Mouse (Mus musculus): ENCODE data around the gene Sipa1l1. TPM values are rescaled to one million over a fixed set of nuclear protein-coding genes. Genes with fewer than 3 reads are reported as not detected.

Sipa1l1 gene
- total and polyA plus RNA-seq, 3 experiments, result 141 to 365 (median 161) TPM

DNA sequence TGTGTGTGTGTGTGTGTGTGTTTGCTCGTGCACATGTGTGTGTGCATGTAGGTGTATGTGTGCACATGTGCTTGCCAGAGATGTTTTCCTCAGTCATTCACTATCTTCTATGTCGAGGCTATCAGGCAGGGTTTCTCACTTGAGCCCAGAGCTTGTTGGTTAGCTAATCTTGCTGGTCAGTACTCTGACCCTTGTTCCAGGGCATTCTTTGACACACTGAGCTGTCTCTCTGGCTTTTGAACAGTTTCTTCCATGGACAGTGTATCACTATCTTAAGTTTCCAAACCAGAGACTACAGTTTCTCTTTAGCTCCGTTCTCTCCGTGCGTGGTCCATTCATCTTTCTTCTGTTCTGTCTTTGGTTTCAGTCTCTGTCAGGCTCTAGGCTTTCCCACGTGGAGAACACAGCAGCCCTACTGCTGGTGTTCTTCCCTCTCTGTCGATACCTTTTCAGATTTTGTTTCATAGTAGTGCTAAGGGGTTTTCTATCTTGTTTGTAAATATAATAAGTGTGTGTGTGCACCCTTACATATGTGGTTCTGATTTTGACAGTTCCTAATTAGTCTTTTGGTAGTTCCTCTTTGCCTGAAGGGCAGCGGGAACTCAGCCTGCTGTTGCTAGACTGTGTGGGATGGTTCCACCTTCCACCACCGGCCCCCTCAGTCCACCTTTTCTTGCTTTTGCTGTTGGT lies 54.2 kb downstream of the Sipa1l1 start:
- DNase-seq (ENCODE audit: low spot score), result no peak
- Histone ChIP-seq H3K9me3 (replicated peaks) (no peaks in the 10 kb centered on the region), H3K4me3 (ENCODE audit: low read depth, low read length) (no peak overlapping the region), H3K36me3 (replicated peaks) (peaks cover 78% of the 10 kb centered on the region), H3K27me3 (ENCODE audit: insufficient read depth, low read length) (no peaks in the 10 kb centered on the region), H3K4me1 (ENCODE audit: insufficient read depth, low read depth, low read length) (peaks cover 92% of the 10 kb centered on the region)
- TF ChIP-seq POLR2AphosphoS5 (IDR thresholded peaks at IDR 0.05; ENCODE audit: insufficient replicate concordance, low read depth, low read length) (no peak), GATA2 (IDR thresholded peaks at IDR 0.05; ENCODE audit: borderline replicate concordance, low read depth, low read length) (no peak), TAL1 (conservative IDR thresholded peaks at IDR 0.05; ENCODE audit: low read depth, low read length) (no peak), CTCF (IDR thresholded peaks at IDR 0.05; ENCODE audit: low read depth, low read length) (no peak), GATA1 (IDR thresholded peaks at IDR 0.05; ENCODE audit: borderline replicate concordance, low read length) (no peak)
- no peak for ATAC-seq (ENCODE audit: extremely low read depth, insufficient number of reproducible peaks, low FRiP score, poor library complexity, severe bottlenecking)

DNA sequence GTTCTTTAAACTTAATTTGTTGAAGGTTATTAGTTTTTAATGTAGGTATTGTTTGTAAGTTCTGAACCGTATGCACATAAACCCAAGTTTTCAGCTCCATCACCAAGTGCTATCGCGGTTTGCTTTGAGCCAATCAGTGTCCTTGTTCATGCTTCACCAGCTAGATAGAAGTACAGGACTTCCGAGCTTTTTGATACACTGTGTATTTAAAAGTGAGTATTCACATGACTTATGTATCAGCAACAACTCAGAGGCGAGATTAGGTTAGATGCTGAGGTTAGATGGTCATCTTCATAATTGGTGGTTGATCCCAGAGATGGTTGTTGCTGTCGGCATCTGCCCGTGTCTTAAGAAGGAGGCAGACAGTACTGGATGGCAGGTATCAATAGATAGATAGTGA lies 55.7 kb downstream of the Sipa1l1 start:
- Histone ChIP-seq H3K36me3 (replicated peaks) (peaks cover 77% of the 10 kb centered on the region), H3K9me3 (replicated peaks) (no peaks in the 10 kb centered on the region), H3K4me3 (ENCODE audit: low read depth, low read length) (peak overlapping the region; percentile 36; the same call in 1 of the 2 replicates), H3K4me1 (ENCODE audit: insufficient read depth, low read depth, low read length) (peaks cover 92% of the 10 kb centered on the region), H3K27me3 (ENCODE audit: insufficient read depth, low read length) (no peaks in the 10 kb centered on the region)
- ATAC-seq (ENCODE audit: extremely low read depth, insufficient number of reproducible peaks, low FRiP score, poor library complexity, severe bottlenecking) (no peak), DNase-seq (ENCODE audit: low spot score) (no peak)
- no peak for TF ChIP-seq TAL1 (conservative IDR thresholded peaks at IDR 0.05; ENCODE audit: low read depth, low read length)
- no peak for TF ChIP-seq POLR2AphosphoS5 (IDR thresholded peaks at IDR 0.05; ENCODE audit: insufficient replicate concordance, low read depth, low read length)
- no peak for TF ChIP-seq GATA2 (IDR thresholded peaks at IDR 0.05; ENCODE audit: borderline replicate concordance, low read depth, low read length)
- no peak for TF ChIP-seq GATA1 (IDR thresholded peaks at IDR 0.05; ENCODE audit: borderline replicate concordance, low read length)

DNA sequence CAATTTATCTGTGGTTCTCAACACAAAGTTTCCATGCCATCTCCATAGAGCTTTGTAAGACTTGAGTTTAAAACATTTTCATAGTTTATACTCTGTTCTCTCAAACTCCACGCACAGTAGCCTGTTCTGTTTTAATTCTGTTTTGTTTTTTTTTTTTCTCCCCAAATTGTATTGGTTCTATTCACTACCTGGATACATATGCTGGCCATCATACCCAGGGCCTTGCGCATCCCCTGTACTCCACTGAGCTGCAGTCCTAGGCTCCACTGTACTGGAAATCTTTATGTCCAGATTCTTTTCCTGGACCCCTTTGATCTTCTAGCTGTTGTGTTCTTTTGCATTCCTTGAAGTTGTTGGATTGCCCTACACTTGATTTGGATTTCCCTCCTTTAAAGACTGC lies 56.2 kb downstream of the Sipa1l1 start:
- no peak for ATAC-seq (ENCODE audit: extremely low read depth, insufficient number of reproducible peaks, low FRiP score, poor library complexity, severe bottlenecking)
- H3K4me1 ChIP-seq (ENCODE audit: insufficient read depth, low read depth, low read length), result peaks cover 93% of the 10 kb centered on the region
- no peak for DNase-seq (ENCODE audit: low spot score)
- peaks cover 76% of the 10 kb centered on the region for H3K36me3 ChIP-seq (replicated peaks)
- H3K27me3 ChIP-seq (ENCODE audit: insufficient read depth, low read length), result no peaks in the 10 kb centered on the region
- H3K4me3 ChIP-seq (ENCODE audit: low read depth, low read length), result peak overlapping the region; percentile 36; the same call in 1 of the 2 replicates
- no peaks in the 10 kb centered on the region for H3K9me3 ChIP-seq (replicated peaks)
- TF ChIP-seq CTCF (IDR thresholded peaks at IDR 0.05; ENCODE audit: low read depth, low read length) (no peak), POLR2AphosphoS5 (IDR thresholded peaks at IDR 0.05; ENCODE audit: insufficient replicate concordance, low read depth, low read length) (no peak), GATA2 (IDR thresholded peaks at IDR 0.05; ENCODE audit: borderline replicate concordance, low read depth, low read length) (no peak)

DNA sequence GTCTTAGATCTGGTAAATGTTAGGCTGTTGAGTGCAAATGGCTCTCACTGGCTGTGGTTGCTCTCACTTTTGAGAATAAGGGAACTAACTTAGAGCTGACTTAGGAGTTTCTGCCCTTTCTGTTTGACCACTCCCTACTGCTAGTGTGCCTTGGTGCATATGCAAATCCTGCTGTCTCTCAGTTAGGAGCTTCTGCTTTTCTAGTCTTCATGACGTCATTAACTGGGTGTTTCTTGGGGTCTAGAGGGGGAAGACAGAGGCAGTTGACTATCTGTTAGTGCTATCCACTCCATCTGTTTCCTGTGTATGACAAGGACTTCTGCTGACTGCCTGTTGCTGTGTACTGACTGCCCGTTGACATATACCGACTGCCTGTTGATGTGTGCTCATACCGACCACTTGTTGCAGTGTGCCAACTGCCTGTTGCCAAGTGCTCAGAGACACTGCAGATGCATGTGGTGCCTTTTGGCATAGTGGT lies 56.7 kb downstream of the Sipa1l1 start:
- peaks cover 74% of the 10 kb centered on the region for H3K36me3 ChIP-seq (replicated peaks)
- H3K27me3 ChIP-seq (ENCODE audit: insufficient read depth, low read length), result no peaks in the 10 kb centered on the region
- no peaks in the 10 kb centered on the region for H3K9me3 ChIP-seq (replicated peaks)
- DNase-seq (ENCODE audit: low spot score) (peak; percentile 91), ATAC-seq (ENCODE audit: extremely low read depth, insufficient number of reproducible peaks, low FRiP score, poor library complexity, severe bottlenecking) (peak; percentile 92)
- peak overlapping the region; percentile 47; the same call in 1 of the 2 replicates for H3K4me3 ChIP-seq (ENCODE audit: low read depth, low read length)
- peak; percentile 81 for TF ChIP-seq POLR2AphosphoS5 (IDR thresholded peaks at IDR 0.05; ENCODE audit: insufficient replicate concordance, low read depth, low read length)
- peak; percentile 74 for TF ChIP-seq TAL1 (conservative IDR thresholded peaks at IDR 0.05; ENCODE audit: low read depth, low read length)
- TF ChIP-seq GATA1 (IDR thresholded peaks at IDR 0.05; ENCODE audit: borderline replicate concordance, low read length), result no peak
- H3K4me1 ChIP-seq (ENCODE audit: insufficient read depth, low read depth, low read length), result peaks cover 93% of the 10 kb centered on the region

DNA sequence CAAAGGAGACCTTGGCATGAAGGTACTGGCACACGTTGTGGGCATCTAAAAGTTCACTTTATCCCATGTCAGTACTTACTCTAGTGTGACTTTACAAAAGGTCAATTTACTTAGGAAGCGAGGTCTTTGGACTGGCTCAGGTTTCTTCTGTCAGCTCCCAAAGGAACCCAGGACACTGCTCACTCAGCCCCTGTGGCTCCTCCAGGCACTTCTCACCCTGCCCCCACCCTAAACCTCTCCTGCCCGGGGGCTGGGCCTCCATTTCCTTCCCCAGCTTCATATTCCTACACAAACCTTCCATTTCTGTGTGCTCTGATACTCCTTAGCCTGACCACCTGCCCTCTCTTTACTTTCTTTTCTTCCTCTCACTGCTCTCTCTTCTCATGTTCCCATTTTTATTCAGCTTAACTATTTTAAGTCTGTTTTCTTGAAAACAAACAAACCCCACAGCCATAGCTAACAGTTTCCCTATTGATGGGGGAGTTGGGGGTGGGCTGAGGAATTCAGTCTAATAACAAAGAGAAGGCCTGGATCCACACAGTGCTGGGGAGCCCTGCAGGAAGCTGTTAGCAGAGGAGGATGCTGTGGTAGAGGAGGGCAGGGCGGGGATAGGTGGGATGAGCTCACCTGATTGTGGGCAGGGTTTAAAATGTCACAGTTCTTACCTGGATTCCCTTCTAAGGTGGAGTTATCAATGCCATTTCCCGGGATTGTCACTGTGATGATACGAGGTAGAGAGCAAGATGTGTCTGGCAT lies 57.4 kb downstream of the Sipa1l1 start:
- TF ChIP-seq TAL1 (conservative IDR thresholded peaks at IDR 0.05; ENCODE audit: low read depth, low read length), result no peak
- no peak for TF ChIP-seq GATA2 (IDR thresholded peaks at IDR 0.05; ENCODE audit: borderline replicate concordance, low read depth, low read length)
- no peak for TF ChIP-seq CTCF (IDR thresholded peaks at IDR 0.05; ENCODE audit: low read depth, low read length)
- no peak for TF ChIP-seq GATA1 (IDR thresholded peaks at IDR 0.05; ENCODE audit: borderline replicate concordance, low read length)
- no peak for TF ChIP-seq POLR2AphosphoS5 (IDR thresholded peaks at IDR 0.05; ENCODE audit: insufficient replicate concordance, low read depth, low read length)
- Histone ChIP-seq H3K4me1 (ENCODE audit: insufficient read depth, low read depth, low read length) (peaks cover 97% of the 10 kb centered on the region), H3K4me3 (ENCODE audit: low read depth, low read length) (peak overlapping the region; percentile 47; the same call in 1 of the 2 replicates), H3K36me3 (replicated peaks) (peaks cover 75% of the 10 kb centered on the region), H3K27me3 (ENCODE audit: insufficient read depth, low read length) (no peaks in the 10 kb centered on the region), H3K9me3 (replicated peaks) (no peaks in the 10 kb centered on the region)
- DNase-seq (ENCODE audit: low spot score) (no peak), ATAC-seq (ENCODE audit: extremely low read depth, insufficient number of reproducible peaks, low FRiP score, poor library complexity, severe bottlenecking) (no peak)

DNA sequence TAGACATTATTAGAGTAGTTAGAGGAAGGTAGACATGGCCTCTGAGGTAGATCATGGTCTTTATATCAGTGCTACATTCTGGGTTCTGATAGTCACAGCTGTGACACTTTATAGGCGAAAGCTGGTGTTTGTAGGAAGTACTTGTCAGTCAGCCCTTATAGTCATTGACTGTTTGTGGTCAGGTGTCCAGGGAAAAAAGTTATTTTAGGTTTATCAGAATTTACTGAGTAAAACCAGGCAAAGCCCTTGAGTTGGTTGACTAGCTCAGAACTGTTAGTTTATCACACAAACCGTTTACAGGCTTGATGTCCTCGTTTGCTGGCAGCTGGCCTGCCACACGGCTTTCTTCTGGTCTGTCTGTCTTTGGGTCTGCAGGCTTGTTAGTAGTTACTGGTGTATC lies 61.0 kb downstream of the Sipa1l1 start:
- TF ChIP-seq TAL1 (conservative IDR thresholded peaks at IDR 0.05; ENCODE audit: low read depth, low read length) (no peak), GATA2 (IDR thresholded peaks at IDR 0.05; ENCODE audit: borderline replicate concordance, low read depth, low read length) (no peak), POLR2AphosphoS5 (IDR thresholded peaks at IDR 0.05; ENCODE audit: insufficient replicate concordance, low read depth, low read length) (no peak), GATA1 (IDR thresholded peaks at IDR 0.05; ENCODE audit: borderline replicate concordance, low read length) (no peak), CTCF (IDR thresholded peaks at IDR 0.05; ENCODE audit: low read depth, low read length) (no peak)
- Histone ChIP-seq H3K4me1 (ENCODE audit: insufficient read depth, low read depth, low read length) (peaks cover 94% of the 10 kb centered on the region), H3K4me3 (ENCODE audit: low read depth, low read length) (peak overlapping the region; percentile 41; the same call in 1 of the 2 replicates), H3K27me3 (ENCODE audit: insufficient read depth, low read length) (no peaks in the 10 kb centered on the region), H3K36me3 (replicated peaks) (peaks cover 72% of the 10 kb centered on the region), H3K9me3 (replicated peaks) (no peaks in the 10 kb centered on the region)
- no peak for DNase-seq (ENCODE audit: low spot score)
- no peak for ATAC-seq (ENCODE audit: extremely low read depth, insufficient number of reproducible peaks, low FRiP score, poor library complexity, severe bottlenecking)

Data from G1E (cell line).